Mouse (Mus musculus) hindbrain, postnatal 0 days (tissue): Measurements from ENCODE around the gene Hivep1. TPM values are rescaled to one million over a fixed set of nuclear protein-coding genes. Genes with fewer than 3 reads are reported as not detected.

ENCODE experiments used
- ATAC-seq: fragments of 200-750 bp; cut with Nextera tagmentation; 2 replicates; pipeline ENCODE4 v1.8.0; 2017; ENCODE audit warnings: mild to moderate bottlenecking, moderate TSS enrichment, moderate library complexity
- DNase-seq: peaks from one replicate; pipeline ENCODE4 v3.0.0-alpha.2; 2015; ENCODE audit warnings: low spot score
- H3K27ac ChIP-seq: fragments of 300-500 bp; sonication (generic); 2 replicates; pipeline ENCODE4 v1.5.1; 2014; ENCODE audit warnings: mild to moderate bottlenecking
- H3K27me3 ChIP-seq: fragments of 300-500 bp; sonication (generic); 2 replicates; pipeline ENCODE4 v1.6.1; 2014; ENCODE audit warnings: low read length, mixed read lengths; ENCODE audit not compliant: insufficient read depth
- H3K36me3 ChIP-seq: fragments of 300-500 bp; sonication (generic); 2 replicates; pipeline ENCODE4 v1.6.1; 2014; ENCODE audit warnings: low read length, mixed read lengths; ENCODE audit not compliant: insufficient read depth
- H3K4me1 ChIP-seq: fragments of 300-500 bp; sonication (generic); 2 replicates; pipeline ENCODE4 v1.6.1; 2014; ENCODE audit warnings: antibody characterized with exemption, low read length, mixed read lengths; ENCODE audit not compliant: insufficient read depth
- H3K4me2 ChIP-seq: fragments of 300-500 bp; sonication (generic); 2 replicates; pipeline ENCODE4 v1.6.1; 2014; ENCODE audit warnings: low read depth, mild to moderate bottlenecking, low read length, moderate library complexity, mixed read lengths
- H3K4me3 ChIP-seq: fragments of 300-500 bp; sonication (generic); 2 replicates; pipeline ENCODE4 v1.5.1; 2014; ENCODE audit warnings: low read length
- H3K9ac ChIP-seq: fragments of 300-500 bp; sonication (generic); replicated peaks from 2 replicates; pipeline ENCODE4 v1.6.1; 2014; ENCODE audit warnings: mild to moderate bottlenecking, low read length, moderate library complexity, mixed read lengths
- H3K9me3 ChIP-seq: fragments of 300-500 bp; sonication (generic); 2 replicates; pipeline ENCODE4 v1.6.1; 2016; ENCODE audit warnings: low read length, mixed read lengths
- CTCF ChIP-seq: IDR thresholded peaks from 2 replicates; pipeline ENCODE4 v1.5.1; 2016; ENCODE audit warnings: antibody characterized with exemption, control low read depth, low read depth
- WGBS: fragments of 180-500 bp; shearing (Covaris S2); extraction: QIAGEN DNeasy Blood & Tissue Kit; methylation state at CpG from one replicate; pipeline ENCODE4 v1.1.7; 2014; 5-methylcytosine and 5-hydroxymethylcytosine counted together
- polyA plus RNA-seq: library from polyadenylated mRNA; unstranded; fragments of >200 nt; fragmentation: Nextera tagmentation; extraction: Ambion mirVana; gene quantifications from 2 replicates; pipeline ENCODE4 v1.2.1, GENCODE M21; 2015
- total RNA-seq: library from RNA; depleted of rRNA; stranded (reverse); fragments of >200 nt; gene quantifications from 2 replicates; pipeline ENCODE4 v1.2.3, GENCODE M21; 2014

Hivep1 gene
- total and polyA plus RNA-seq, 2 experiments from 2014 or later, result 20.3 to 36.9 TPM

DNA sequence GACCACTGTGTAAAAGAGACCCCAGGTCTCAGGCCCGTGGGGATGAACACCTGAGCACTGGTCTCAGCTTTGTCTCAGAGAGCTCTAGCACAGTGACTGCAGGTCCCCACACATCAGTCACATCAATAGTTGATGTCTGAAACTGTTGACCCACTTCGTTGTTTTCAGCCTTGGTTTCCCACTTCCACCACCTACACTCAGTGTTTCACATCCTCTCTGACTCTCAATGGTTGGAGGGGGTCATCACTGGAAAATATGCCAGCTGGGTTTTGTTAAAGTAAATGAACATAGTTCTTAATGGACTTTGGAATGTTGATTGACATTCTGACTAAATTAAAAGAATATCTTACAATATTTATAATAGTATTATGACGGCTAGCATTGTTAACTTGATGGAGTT is 58.6 kb downstream of the Hivep1 start:
- Histone ChIP-seq H3K4me3 (no peak overlapping the region), H3K9ac (no peak overlapping the region), H3K4me1 (no peaks in the 10 kb centered on the region), H3K27ac (no peak overlapping the region), H3K9me3 (no peaks in the 10 kb centered on the region), H3K36me3 (no peaks in the 10 kb centered on the region), H3K27me3 (no peaks in the 10 kb centered on the region), H3K4me2 (no peak overlapping the region)
- ATAC-seq (0 out of 2 replicates have a peak, but pooled peaks have one; percentile 21), DNase-seq (no peak)
- WGBS, result 82% methylated on average over 3 of the region's 3 CpGs
- TF ChIP-seq CTCF, result no peak

DNA sequence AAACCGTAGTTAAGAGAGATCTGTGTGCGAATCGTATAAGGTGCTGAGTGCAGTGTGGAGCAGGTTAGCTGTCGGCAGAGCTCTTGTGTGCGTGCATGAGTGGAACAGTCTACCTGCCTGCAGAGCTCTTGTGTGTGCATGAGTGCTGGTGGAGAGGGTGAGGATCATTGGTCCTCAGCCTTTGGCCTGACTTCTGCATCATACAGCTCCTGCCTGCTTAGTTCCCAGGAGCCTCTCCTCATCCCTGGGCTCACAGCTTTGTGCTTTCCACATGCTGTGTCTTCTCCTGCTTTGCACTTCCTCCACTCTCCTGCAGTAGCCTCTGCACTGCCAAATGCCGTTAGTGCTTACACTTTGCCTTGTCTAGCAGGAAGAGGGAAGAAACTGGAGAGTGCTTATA is 60.2 kb downstream of the Hivep1 start:
- TF ChIP-seq CTCF, result no peak
- Histone ChIP-seq H3K4me1 (no peaks in the 10 kb centered on the region), H3K27me3 (no peaks in the 10 kb centered on the region), H3K36me3 (no peaks in the 10 kb centered on the region), H3K4me3 (no peak overlapping the region), H3K9me3 (no peaks in the 10 kb centered on the region), H3K4me2 (no peak overlapping the region), H3K9ac (no peak overlapping the region), H3K27ac (no peak overlapping the region; the same call in 1 of the 2 replicates)
- ATAC-seq, result no peak
- DNase-seq, result no peak
- WGBS, result 86% methylated on average over 6 of the region's 6 CpGs

DNA sequence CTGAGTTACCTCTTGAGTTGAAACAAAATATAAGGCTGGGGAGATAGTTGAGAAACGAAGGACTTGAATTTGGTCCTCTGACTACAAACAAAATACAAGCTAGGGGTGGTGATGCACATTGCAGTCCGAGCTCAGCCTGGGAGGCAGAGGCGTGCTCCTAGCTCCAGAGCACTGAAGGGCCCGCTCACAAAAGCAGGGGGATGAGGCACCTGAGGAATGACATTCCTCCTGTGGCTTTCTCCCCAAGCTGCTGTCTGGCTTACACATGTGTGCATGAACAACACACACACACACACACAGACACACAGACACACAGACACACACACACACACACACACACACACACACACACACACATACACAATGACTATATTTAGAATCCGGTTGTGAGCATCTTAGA is 60.9 kb downstream of the Hivep1 start:
- no peak for TF ChIP-seq CTCF
- H3K9ac ChIP-seq, result no peak overlapping the region
- H3K27me3 ChIP-seq, result no peaks in the 10 kb centered on the region
- no peaks in the 10 kb centered on the region for H3K4me1 ChIP-seq
- no peak for ATAC-seq
- H3K36me3 ChIP-seq, result no peaks in the 10 kb centered on the region
- no peaks in the 10 kb centered on the region for H3K9me3 ChIP-seq
- no peak overlapping the region for H3K4me2 ChIP-seq
- no peak overlapping the region for H3K4me3 ChIP-seq
- WGBS, result 82% methylated on average over 5 of the region's 5 CpGs
- DNase-seq, result no peak
- no peak overlapping the region for H3K27ac ChIP-seq

DNA sequence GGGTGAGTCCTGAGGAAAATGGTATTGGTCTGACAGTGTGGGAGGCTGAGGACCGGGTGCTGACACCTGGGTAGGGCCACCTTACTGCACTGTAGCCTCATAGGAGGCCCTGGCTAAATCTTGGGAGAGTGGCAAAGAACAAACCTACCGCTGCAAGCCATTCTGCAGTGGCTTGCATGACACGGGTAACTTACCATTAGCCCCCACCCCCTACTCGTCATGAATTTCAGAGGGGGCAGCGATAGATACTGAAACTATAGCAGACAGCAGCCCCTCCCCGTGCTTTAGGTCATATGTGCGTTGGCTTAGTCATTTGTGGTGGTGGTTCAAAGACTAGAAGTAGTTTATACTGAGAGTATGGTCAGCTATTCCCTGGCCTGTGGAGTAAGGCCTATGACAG is 61.8 kb downstream of the Hivep1 start:
- TF ChIP-seq CTCF, result no peak
- WGBS, result 89% methylated on average over 7 of the region's 7 CpGs
- no peak for DNase-seq

DNA sequence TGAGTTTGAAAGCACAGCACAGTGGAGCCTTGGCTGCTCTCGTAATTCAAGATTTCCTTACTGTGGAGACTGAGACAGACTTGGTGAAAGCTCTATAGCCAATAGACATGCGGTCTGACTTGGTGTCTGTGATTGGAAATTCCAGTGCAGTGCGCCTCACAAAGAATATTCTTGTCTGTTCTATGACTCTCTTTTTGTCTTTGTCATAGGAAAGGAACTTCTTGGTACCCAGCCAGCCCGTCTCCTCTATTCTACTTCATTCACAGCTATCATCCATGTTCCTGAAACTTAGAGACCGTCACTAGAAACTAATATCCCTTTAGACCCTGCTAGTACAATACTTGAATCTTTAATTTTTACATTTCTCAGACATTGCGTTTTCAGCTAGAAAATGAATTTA is 64.5 kb downstream of the Hivep1 start:
- WGBS, result 75% methylated on average over 6 of the region's 6 CpGs
- TF ChIP-seq CTCF, result no peak
- no peak overlapping the region for H3K4me2 ChIP-seq
- H3K9ac ChIP-seq, result no peak overlapping the region
- ATAC-seq (no peak), DNase-seq (no peak)
- H3K36me3 ChIP-seq, result no peaks in the 10 kb centered on the region
- no peaks in the 10 kb centered on the region for H3K9me3 ChIP-seq
- H3K27ac ChIP-seq, result 0 out of 2 replicates have a peak overlapping the region, but pooled peaks have one; percentile 20
- no peaks in the 10 kb centered on the region for H3K4me1 ChIP-seq
- H3K27me3 ChIP-seq, result no peaks in the 10 kb centered on the region
- H3K4me3 ChIP-seq, result no peak overlapping the region

More for the DNA sequence above, 61.8 kb downstream of the Hivep1 start:
- ATAC-seq, result no peak
- H3K36me3 ChIP-seq, result no peaks in the 10 kb centered on the region
- no peak overlapping the region for H3K4me3 ChIP-seq
- H3K27me3 ChIP-seq, result no peaks in the 10 kb centered on the region
- H3K9me3 ChIP-seq, result no peaks in the 10 kb centered on the region
- no peak overlapping the region for H3K27ac ChIP-seq
- no peaks in the 10 kb centered on the region for H3K4me1 ChIP-seq
- H3K4me2 ChIP-seq, result no peak overlapping the region
- H3K9ac ChIP-seq, result no peak overlapping the region

DNA sequence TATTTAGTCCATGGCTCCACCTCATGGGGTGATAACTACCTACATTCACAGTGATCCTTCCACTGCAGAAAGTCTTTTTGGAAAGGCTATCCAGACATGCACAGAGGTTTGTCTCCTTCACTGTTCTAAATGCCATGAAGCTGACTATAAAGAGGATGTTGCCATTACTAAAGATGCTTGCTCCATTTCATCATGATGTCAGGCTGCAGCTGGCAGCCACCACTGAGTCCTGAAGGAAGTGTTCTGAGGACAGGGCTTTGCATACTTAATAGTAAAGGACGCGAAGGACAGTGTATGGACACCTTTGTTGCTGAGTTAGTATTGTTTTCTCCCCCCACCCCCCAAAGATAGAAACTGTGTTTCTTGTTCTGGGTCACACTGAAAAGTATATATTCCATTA is 67.2 kb downstream of the Hivep1 start:
- ATAC-seq, result no peak
- Histone ChIP-seq H3K27ac (no peak overlapping the region), H3K4me3 (no peak overlapping the region), H3K4me1 (no peaks in the 10 kb centered on the region), H3K9ac (no peak overlapping the region), H3K9me3 (no peaks in the 10 kb centered on the region), H3K4me2 (no peak overlapping the region), H3K36me3 (peaks cover 5% of the 10 kb centered on the region; the same call in 1 of the 2 replicates), H3K27me3 (no peaks in the 10 kb centered on the region)
- WGBS, result 75% methylated on average over 2 of the region's 2 CpGs
- no peak for DNase-seq
- no peak for TF ChIP-seq CTCF

DNA sequence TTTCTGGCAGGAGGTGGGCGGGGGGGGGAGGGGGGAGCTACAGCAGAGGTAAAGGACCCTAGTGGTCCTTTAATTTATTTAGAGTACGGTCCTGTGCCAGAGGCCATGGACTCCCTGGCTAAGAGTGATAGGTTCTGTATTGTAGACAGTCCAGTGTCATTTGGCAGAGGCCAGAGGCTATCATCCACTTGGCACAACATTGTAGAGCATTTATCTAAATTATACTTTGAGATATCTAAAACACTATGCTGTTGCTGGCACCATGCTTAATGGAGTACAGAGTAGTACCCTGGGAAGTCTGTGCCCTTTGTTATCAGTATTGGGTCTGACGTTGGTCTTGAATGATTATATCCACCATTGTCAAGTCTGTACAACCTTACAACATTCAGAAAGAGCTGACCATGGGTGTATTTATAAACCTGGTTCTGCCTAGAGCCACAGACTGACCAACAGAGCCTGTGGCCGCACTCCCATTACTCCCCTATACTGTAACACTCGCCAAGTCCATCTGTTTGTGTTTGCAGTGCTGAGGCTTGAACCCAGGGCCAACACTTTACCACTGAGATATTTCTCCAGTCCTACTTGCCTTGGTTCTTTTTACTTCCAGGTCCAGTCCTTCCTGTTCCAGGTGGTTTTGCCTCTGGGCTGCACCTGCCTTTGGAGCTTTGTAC is 69.4 kb downstream of the Hivep1 start:
- H3K4me3 ChIP-seq, result no peak overlapping the region
- H3K27ac ChIP-seq, result no peak overlapping the region
- H3K4me1 ChIP-seq, result no peaks in the 10 kb centered on the region
- 88% methylated on average over 5 of the region's 5 CpGs for WGBS
- no peak for ATAC-seq
- no peaks in the 10 kb centered on the region for H3K9me3 ChIP-seq
- no peaks in the 10 kb centered on the region for H3K27me3 ChIP-seq
- no peak overlapping the region for H3K9ac ChIP-seq
- H3K4me2 ChIP-seq, result no peak overlapping the region
- peaks cover 5% of the 10 kb centered on the region; the same call in 1 of the 2 replicates for H3K36me3 ChIP-seq
- no peak for TF ChIP-seq CTCF
- no peak for DNase-seq
